In genomic region chr2:73867764-73868487, GRCm38 (mm10) we compare ENCODE assay signal across 9 mouse cellular contexts. TPM values are rescaled to one million over a fixed set of nuclear protein-coding genes. Genes with fewer than 3 reads are reported as not detected.
DNase-seq lines count a peak whose midpoint lies in the region; ATAC-seq and TF ChIP-seq lines count a peak whose summit lies in the region.
"Had no signal": no experiment of that assay in that cellular context is flagged by ENCODE, and none has a peak within 500 bp of the region (broad histone marks: within the 10 kb centered on the region; RNA-seq: fewer than 3 reads in every experiment).

No protein-coding gene starts in this region.

- peak; percentile 31 for TF ChIP-seq CTCF in midbrain, postnatal 0 days (IDR thresholded peaks at IDR 0.05)
- TF ChIP-seq CTCF in lung, postnatal 0 days (IDR thresholded peaks at IDR 0.05) = peak; percentile 71

- no peaks in the 10 kb centered on the region for H3K27me3 ChIP-seq in midbrain, postnatal 0 days (ENCODE audit: insufficient read depth, low read length)
- H3K27me3 ChIP-seq in midbrain, embryonic 13.5 days = no peaks in the 10 kb centered on the region
- no peaks in the 10 kb centered on the region for H3K27me3 ChIP-seq in lung, postnatal 0 days (replicated peaks; ENCODE audit: insufficient read depth, low read length)
- H3K27me3 ChIP-seq: embryonic facial prominence, embryonic 13.5 days had no signal

- H3K9me3 ChIP-seq in midbrain, postnatal 0 days (ENCODE audit: low read length) = no peaks in the 10 kb centered on the region
- H3K9me3 ChIP-seq in midbrain, embryonic 13.5 days = no peaks in the 10 kb centered on the region
- H3K9me3 ChIP-seq in lung, postnatal 0 days (ENCODE audit: low read length) = no peaks in the 10 kb centered on the region
- H3K9me3 ChIP-seq: embryonic facial prominence, embryonic 13.5 days had no signal

- DNase-seq in midbrain, postnatal 0 days (ENCODE audit: low spot score) = no peak
- peak; percentile 22 to 55 for DNase-seq in cerebellum, adult 18-20 months
- DNase-seq in gastrocnemius, postnatal 14 days = peak; percentile 4
- DNase-seq in layer of hippocampus, adult 18-20 months (ENCODE audit: low spot score in 2 of 2) = peak; percentile 46 to 68
- peak; percentile 26 for DNase-seq in lung, postnatal 0 days (ENCODE audit: low spot score)
- peak; percentile 55 to 56 for DNase-seq in spleen, postnatal 10 days (ENCODE audit: low spot score in 2 of 2)
- no peak for DNase-seq in neural tube, embryonic 10.5 days (ENCODE audit: extremely low spot score, low spot score)

- ATAC-seq in midbrain, postnatal 0 days (ENCODE audit: low FRiP score) = no peak
- no peak for ATAC-seq in midbrain, embryonic 13.5 days
- no peak for ATAC-seq in lung, postnatal 0 days

- WGBS in midbrain, postnatal 0 days = 82% methylated on average over 16 of the region's 16 CpGs
- 81% methylated on average over 16 of the region's 16 CpGs for WGBS in midbrain, embryonic 13.5 days
- 83% methylated on average over 16 of the region's 16 CpGs for WGBS in lung, postnatal 0 days

- intact Hi-C loops in gastrocnemius, postnatal 14 days (cut with DNase I; ENCODE audit: low total_unique reads) = no loop called here

- no peak overlapping the region for H3K27ac ChIP-seq in midbrain, postnatal 0 days (ENCODE audit: low read depth, low read length)
- H3K27ac ChIP-seq in midbrain, embryonic 13.5 days = no peak overlapping the region
- no peak overlapping the region for H3K27ac ChIP-seq in lung, postnatal 0 days (ENCODE audit: low read length)
- H3K27ac ChIP-seq: embryonic facial prominence, embryonic 13.5 days had no signal

- H3K4me1 ChIP-seq in midbrain, postnatal 0 days (ENCODE audit: insufficient read depth, low read length) = no peaks in the 10 kb centered on the region
- no peaks in the 10 kb centered on the region for H3K4me1 ChIP-seq in midbrain, embryonic 13.5 days (replicated peaks)
- no peaks in the 10 kb centered on the region for H3K4me1 ChIP-seq in lung, postnatal 0 days (ENCODE audit: insufficient read depth, low read depth, low read length)
- H3K4me1 ChIP-seq: embryonic facial prominence, embryonic 13.5 days had no signal

- no peak overlapping the region for H3K4me2 ChIP-seq in midbrain, postnatal 0 days (ENCODE audit: low read depth, low read length, poor library complexity, severe bottlenecking)
- H3K4me2 ChIP-seq in midbrain, embryonic 13.5 days (replicated peaks) = no peak overlapping the region
- no peak overlapping the region for H3K4me2 ChIP-seq in lung, postnatal 0 days (replicated peaks; ENCODE audit: low read depth, low read length)
- H3K4me2 ChIP-seq: embryonic facial prominence, embryonic 13.5 days had no signal

- H3K9ac ChIP-seq in midbrain, postnatal 0 days (replicated peaks; ENCODE audit: low read length, poor library complexity, severe bottlenecking) = no peak overlapping the region
- no peak overlapping the region for H3K9ac ChIP-seq in midbrain, embryonic 13.5 days (replicated peaks)
- H3K9ac ChIP-seq in lung, postnatal 0 days (replicated peaks; ENCODE audit: low read depth) = no peak overlapping the region
- H3K9ac ChIP-seq: embryonic facial prominence, embryonic 13.5 days had no signal

- no peak overlapping the region for H3K4me3 ChIP-seq in midbrain, postnatal 0 days (ENCODE audit: low read depth, low read length)
- H3K4me3 ChIP-seq in midbrain, embryonic 13.5 days (replicated peaks) = no peak overlapping the region
- no peak overlapping the region for H3K4me3 ChIP-seq in lung, postnatal 0 days (ENCODE audit: low read depth, low read length)
- H3K4me3 ChIP-seq: embryonic facial prominence, embryonic 13.5 days had no signal

- TF ChIP-seq EP300 in lung, postnatal 0 days (IDR thresholded peaks at IDR 0.05) = no peak

- no peaks in the 10 kb centered on the region; the same call in 1 of the 2 replicates for H3K36me3 ChIP-seq in midbrain, postnatal 0 days (ENCODE audit: insufficient read depth, low read length)
- H3K36me3 ChIP-seq in midbrain, embryonic 13.5 days = peaks cover 19% of the 10 kb centered on the region
- no peaks in the 10 kb centered on the region for H3K36me3 ChIP-seq in lung, postnatal 0 days (ENCODE audit: insufficient read depth, low read length)

RNA-seq across cellular contexts. Expression of gene Atf2, which starts 24.5 kb away (rescaled TPM):
- total RNA-seq in midbrain, postnatal 0 days (2014; rRNA removed) = 82.3 and 101 TPM in 2 replicates
- 76.8 and 90.6 TPM in 2 replicates for polyA plus RNA-seq in midbrain, postnatal 0 days (2015; fragmentation: Nextera tagmentation; extraction: Ambion mirVana)
- 120 and 124 TPM in 2 replicates for polyA plus RNA-seq in midbrain, embryonic 13.5 days (2015; fragmentation: Nextera tagmentation; extraction: Ambion mirVana)
- total RNA-seq in gastrocnemius, postnatal 14 days (2021) = 10 to 100 TPM; 16.6 to 20.4 TPM
- total RNA-seq in layer of hippocampus, adult 18-20 months (2021) = 100 to 1,000 TPM; 141 to 142 TPM
- 28.4 and 31.0 TPM in 2 replicates for polyA plus RNA-seq in lung, postnatal 0 days (2015; fragmentation: Nextera tagmentation; extraction: Ambion mirVana)

RNA-seq across cellular contexts. Expression of gene Atp5g3, which starts 43.2 kb away (rescaled TPM):
- 230 and 273 TPM in 2 replicates for total RNA-seq in midbrain, postnatal 0 days (2014; rRNA removed)
- 1,303 and 1,321 TPM in 2 replicates for polyA plus RNA-seq in midbrain, postnatal 0 days (2015; fragmentation: Nextera tagmentation; extraction: Ambion mirVana)
- polyA plus RNA-seq in midbrain, embryonic 13.5 days (2015; fragmentation: Nextera tagmentation; extraction: Ambion mirVana) = 957 and 983 TPM in 2 replicates
- 1,000 to 10,000 TPM; 1,655 to 1,960 TPM for total RNA-seq in gastrocnemius, postnatal 14 days (2021)
- 100 to 1,000 TPM; 501 to 512 TPM for total RNA-seq in layer of hippocampus, adult 18-20 months (2021)
- polyA plus RNA-seq in lung, postnatal 0 days (2015; fragmentation: Nextera tagmentation; extraction: Ambion mirVana) = 760 and 832 TPM in 2 replicates

Comparison
In these comparisons a context has a peak if more than half of its experiments do, and no peak if none do; other contexts are left out.
1. DNase-seq: peak in cerebellum, adult 18-20 months (2 of 2), gastrocnemius, postnatal 14 days (single experiment), layer of hippocampus, adult 18-20 months (2 of 2), lung, postnatal 0 days (single experiment) and spleen, postnatal 10 days (2 of 2); none in midbrain, postnatal 0 days (single experiment) and neural tube, embryonic 10.5 days (single experiment).